Mouse (Mus musculus): Measurements from ENCODE around the gene Nfyb.

The Nfyb gene

DNA sequence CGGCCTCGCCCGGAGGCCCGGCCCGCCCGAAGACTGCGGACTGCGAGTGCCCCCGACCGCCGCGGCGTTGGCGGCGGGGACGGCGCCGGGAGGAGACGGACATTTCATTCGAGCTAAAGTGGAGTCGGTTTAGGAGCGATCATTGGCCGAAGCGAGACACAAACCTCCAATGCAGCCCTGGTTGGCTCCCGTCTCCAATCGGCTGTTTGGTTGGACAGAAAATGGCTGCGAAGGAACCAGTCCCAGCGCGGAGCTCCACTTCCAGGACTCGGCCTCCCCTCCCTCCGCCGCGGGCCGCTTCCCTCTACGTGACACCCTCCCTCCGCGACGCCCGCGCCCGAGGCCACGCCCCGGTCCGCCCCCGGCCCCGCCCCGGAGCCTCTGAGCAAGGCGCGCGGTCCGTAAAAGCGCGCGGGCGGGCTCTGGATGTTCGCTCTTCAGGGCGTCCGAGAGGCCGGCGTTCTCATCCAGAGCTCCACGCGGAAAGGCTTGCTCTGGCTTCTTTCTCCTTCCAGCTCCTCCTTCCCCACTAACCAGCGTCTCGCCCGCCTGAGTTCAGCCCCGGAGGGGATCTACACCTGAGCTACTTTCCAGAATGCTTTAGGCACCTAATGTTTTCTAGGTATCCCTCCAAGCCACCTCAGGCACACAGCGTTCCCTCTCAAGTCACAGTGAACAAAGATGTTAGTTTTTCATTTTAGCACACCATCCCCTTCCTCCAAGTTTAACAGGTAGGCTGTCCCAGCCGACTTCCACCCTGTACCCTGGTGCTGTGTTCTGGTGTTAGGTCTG lies at the start of gene Nfyb:
Gene Nfyb, minus strand, starts transcription at position 305 of the 792 bp plus-strand sequence.
- peak; percentile 96 for DNase-seq (ENCODE audit: low read depth)

- DNase-seq (ENCODE audit: low read depth) = no peak
These were observed 48.0 kb upstream of the Nfyb start for GRCm38 (mm10) chr10:82811855-82812431.

DNA sequence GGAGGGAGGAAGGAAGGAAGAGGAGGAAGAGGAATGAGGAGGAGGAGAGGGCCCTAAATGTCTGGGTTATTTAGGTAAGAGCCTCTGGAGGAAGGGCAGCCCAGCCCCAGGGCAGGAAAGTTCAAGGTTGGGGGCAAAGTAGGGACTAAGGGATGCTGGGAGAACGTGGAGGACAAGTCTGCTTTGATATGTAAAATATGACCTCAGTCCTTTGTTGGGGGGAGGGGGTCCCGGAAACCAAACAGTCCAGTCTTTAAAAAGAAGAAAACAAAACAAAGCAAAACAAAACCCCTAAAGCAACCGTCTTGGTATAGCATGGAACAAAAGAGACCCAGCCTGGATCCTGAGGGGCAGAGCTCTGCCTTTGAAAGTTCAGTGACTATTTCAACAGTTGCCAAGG lies 45.4 kb upstream of the Nfyb start:
- no peak for DNase-seq (ENCODE audit: low read depth)

DNA sequence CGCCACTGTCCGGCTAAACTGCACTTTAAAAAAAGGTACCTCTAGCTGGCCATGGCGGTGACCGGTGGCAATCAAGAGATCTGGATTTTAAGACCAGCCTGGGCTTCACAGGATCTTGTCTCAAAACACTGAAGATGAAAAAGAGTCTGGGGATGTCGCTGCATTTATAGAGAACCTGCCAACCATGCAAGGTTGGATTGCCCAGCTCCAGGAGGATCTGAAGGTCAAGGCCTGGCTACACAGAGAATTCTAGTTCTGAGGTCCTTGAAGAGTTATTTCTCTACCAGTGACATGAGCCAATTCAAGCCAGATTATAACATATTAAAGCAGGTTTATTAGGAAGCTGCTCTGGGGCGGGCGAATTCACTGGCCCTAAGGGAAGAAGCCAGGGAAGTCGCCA lies 44.9 kb upstream of the Nfyb start:
- DNase-seq (ENCODE audit: low read depth) = no peak

- DNase-seq (ENCODE audit: low read depth) = peak; percentile 81
These were observed 44.2 kb upstream of the Nfyb start for GRCm38 (mm10) chr10:82808155-82808554.

DNA sequence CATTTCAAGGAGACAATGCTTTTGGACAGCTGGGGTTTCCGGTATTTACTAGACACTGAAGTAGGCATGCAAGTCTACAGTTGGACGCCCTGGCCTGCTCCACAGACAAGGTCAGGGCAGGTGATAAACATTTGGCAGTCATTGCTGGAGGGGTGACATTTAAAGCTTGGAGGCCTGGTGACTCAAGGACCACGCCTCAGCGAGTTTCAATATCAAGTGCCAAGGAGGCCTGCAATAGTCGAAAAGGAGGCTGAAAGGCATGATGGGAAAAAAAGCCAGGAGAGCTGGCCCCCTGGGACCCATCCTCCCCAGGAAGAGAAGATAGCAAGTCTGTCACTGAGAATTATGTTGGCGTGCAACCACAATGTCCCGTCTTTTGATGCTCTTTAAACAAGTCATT lies 43.3 kb upstream of the Nfyb start:
- DNase-seq (ENCODE audit: low read depth) = no peak

GRCm38 (mm10) chr10:82806414-82806813 lies 42.5 kb upstream of the Nfyb start:
- no peak for DNase-seq (ENCODE audit: low read depth)

DNA sequence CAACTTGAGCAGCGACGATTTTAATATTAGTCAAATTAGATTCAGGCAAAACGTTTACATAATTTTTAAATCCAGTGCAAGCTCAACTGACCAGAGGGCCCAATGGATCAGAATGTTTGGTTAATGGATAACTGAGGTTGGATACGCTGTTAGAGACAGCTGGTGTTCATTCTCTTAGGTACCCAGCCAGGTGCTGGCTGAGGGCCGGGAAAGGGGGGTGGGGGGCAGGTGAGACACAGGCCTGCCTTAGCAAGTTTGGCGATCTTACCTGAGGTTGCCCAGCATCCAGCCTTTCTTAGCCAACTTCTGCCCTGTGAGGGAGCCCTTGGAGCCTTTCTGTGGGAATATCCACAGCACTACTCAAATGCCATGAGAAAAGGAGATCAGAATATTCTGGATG lies 41.2 kb upstream of the Nfyb start:
- no peak for DNase-seq (ENCODE audit: low read depth)

DNA sequence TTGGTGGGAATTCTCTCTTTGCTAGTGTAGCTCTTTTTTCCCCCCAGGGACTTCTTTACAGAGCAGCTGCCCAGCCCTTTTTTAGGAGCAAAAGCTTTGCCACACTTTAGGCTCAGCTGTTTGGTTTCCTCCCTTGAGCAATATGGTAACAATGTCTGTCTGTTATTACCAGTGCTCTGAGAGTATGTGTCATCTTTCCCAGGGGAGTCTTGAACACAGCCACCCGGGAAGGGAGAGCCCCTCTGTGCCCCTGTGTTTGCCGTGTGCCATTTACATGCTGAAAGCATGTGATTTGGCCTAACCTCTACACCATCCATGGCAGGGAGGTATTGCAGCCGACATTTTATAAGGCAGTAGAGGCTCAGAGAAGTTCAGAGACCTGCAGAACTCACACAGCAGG lies 40.5 kb upstream of the Nfyb start:
- no peak for DNase-seq (ENCODE audit: low read depth)

GRCm38 (mm10) chr10:82800094-82800493 lies 36.1 kb upstream of the Nfyb start:
- DNase-seq (ENCODE audit: low read depth) = no peak

DNA sequence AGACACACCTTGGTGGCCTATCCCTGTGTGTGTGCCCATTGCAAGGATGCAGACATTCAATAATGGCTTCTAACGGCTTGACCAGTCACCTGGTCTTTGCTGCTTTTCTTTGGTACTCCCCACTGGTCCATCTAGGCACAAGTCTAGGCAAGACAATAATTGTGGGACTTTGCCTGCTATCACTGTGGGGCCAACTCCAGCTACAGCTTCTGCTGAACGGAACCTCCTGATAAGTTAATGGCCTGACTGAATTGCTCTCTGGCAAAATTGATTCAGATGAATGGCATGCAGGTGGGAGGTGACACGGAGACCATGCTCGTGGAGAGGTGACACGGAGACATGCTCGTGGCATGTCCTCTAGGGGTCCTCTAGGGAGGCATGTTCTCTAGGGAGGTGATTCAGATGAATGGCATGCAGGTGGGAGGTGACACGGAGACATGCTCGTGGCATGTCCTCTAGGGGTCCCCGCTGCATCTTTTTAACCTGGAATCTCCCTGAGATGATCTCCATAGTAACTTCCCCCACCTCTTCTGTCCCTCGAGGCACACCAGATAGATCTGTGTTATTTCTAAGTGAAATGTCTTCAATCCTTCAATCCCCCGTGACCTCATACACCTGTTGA lies 34.5 kb upstream of the Nfyb start:
- DNase-seq (ENCODE audit: low read depth) = peak; percentile 64

GRCm38 (mm10) chr10:82797119-82797491 lies 33.2 kb upstream of the Nfyb start:
- DNase-seq (ENCODE audit: low read depth) = no peak

DNA sequence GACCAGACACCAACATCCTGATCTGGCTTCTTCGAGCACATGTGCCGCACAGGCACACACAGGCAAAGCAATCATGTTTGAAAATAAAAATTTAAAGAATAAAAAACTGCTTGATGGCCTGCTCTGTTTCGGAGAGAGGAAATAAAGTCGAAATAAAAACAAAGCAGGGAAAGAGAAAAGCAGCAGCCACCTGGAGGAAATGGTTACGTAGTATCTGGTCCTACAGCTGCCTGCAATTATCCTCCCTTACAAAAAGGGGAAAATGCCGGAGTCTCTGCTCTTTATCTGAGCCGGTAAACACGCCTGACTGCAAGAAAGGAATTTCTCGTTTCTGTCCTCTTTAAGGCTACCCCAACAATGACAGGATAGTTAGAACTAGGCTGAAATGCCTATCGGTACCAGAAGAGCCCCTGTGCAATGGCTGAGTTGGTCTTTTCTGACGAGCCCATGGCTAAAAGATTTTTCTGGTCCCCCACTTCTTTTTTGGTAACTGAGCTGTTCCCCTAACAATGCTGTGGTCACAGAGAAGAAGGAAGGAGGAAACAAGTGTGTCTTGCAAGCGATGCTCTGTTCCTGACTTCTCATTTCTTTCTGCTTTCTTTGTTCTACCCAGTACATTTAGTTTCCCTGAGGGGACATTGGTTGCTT lies 32.7 kb upstream of the Nfyb start:
- peak; percentile 37 for DNase-seq (ENCODE audit: low read depth)

GRCm38 (mm10) chr10:82795767-82796166 lies 31.8 kb upstream of the Nfyb start:
- peak; percentile 36 for DNase-seq (ENCODE audit: low read depth)

GRCm38 (mm10) chr10:82795071-82795731 lies 31.3 kb upstream of the Nfyb start:
- peak; percentile 78 for DNase-seq (ENCODE audit: low read depth)

DNA sequence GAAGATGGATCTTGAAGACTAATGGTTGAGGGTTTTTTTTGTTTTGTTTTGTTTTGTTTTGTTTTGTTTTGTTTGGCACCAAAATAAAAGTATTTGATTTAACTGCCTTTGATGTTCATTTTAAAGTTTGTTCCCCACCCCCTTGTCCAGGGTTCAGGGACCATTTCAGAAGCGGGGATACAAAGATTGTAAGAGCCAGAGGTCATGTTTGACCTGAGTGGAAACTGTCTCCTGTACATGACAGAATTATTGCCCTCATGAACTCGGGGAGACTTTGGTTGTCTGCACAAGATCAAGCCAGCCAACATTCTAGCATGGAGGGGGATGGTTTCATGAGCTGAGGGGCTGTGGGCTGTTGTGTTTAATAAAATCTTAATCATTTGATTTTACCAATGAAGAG lies 28.4 kb upstream of the Nfyb start:
- DNase-seq (ENCODE audit: low read depth) = no peak

GRCm38 (mm10) chr10:82791713-82792112 lies 27.8 kb upstream of the Nfyb start:
- no peak for DNase-seq (ENCODE audit: low read depth)

DNA sequence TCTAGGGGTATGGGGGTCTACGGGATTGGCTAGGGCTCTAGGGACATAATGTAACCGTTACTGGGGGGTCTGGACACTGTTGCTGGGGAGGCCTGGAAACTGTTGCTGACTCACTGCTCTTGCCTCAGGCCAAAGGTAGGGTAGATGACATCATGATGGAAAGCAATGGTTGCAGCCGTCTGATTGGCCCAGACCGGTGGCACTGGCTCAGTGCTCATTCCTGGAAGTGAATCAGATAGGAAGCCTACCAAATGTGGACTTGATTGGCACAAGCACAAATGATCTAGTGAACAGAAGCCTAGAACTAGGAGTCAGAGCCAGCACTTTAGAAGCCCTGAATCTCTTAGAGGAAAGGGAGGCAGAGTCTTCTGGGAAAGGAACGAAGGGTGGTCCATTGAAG lies 26.6 kb upstream of the Nfyb start:
- peak; percentile 73 for DNase-seq (ENCODE audit: low read depth)

- no peak for DNase-seq (ENCODE audit: low read depth)
These were observed 25.2 kb upstream of the Nfyb start for GRCm38 (mm10) chr10:82789181-82789580.

DNA sequence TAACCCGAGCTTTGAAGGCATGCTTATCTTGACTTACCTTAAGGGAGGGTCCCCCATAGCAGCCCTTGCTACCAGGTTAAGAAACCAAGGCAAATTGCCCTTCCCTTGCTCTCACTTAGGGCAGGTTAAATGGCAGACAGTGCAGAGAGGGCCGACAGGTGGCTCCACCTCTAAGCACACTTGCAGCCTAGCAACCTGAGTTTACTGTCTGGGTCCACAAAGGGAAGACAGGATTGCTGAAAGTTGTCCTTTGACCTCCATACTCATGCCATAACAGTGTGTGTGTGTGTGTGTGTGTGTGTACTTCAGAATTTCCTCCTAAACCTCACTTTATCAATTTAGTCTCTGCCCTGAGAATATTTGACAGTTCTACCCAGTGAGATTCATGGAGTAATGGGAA lies 18.5 kb upstream of the Nfyb start:
- no peak for DNase-seq (ENCODE audit: low read depth)

DNA sequence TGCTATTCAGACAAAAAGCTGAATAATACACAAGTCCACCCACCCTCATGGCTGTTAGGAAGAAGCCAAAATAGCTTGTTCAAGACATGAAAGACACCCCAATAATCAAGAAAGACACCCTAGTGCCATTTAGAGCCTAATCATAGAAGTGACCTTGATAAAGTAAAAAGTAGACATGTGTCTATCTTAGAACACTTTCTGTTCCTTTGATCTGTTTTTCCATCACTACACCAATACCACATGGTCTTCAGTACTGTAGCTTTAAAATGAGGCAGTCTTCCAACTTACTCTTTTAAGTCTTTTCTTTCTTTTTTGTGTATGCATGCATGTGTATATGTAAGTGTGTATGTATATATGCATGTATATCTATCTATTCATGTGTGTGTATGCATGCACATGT lies 16.9 kb upstream of the Nfyb start:
- no peak for DNase-seq (ENCODE audit: low read depth)

DNA sequence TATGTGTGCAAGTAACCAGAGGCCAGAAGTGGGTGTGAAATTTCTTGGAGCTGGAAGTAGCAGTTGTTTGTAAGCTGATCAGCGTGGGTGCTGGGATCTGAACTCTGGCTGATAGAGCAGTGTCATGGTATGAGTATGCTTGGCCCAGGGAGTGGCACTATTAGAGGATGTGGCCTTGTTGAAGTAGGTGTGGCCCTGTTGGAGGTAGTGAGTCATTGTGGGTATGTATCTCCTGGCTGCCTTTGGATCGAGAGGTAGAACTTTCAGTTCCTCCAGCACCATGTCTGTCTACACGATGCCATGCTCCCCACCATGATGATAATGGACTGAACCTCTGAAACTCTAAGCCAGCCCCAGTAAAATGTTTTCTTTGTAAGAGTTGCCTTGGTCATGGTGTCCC lies 16.4 kb upstream of the Nfyb start:
- peak; percentile 91 for DNase-seq (ENCODE audit: low read depth)
